Mouse (Mus musculus) liver, embryonic 14.5 days (tissue): ENCODE results near the gene Pttg1.

Experiments used
- CTCF ChIP-seq: IDR thresholded peaks from 2 replicates; pipeline ENCODE4 v1.5.1; 2016; ENCODE audit warnings: antibody characterized with exemption, low read depth, control low read depth
- EP300 ChIP-seq: IDR thresholded peaks from 2 replicates; pipeline ENCODE4 v1.6.1; 2016; ENCODE audit warnings: antibody characterized with exemption, low read depth

DNA sequence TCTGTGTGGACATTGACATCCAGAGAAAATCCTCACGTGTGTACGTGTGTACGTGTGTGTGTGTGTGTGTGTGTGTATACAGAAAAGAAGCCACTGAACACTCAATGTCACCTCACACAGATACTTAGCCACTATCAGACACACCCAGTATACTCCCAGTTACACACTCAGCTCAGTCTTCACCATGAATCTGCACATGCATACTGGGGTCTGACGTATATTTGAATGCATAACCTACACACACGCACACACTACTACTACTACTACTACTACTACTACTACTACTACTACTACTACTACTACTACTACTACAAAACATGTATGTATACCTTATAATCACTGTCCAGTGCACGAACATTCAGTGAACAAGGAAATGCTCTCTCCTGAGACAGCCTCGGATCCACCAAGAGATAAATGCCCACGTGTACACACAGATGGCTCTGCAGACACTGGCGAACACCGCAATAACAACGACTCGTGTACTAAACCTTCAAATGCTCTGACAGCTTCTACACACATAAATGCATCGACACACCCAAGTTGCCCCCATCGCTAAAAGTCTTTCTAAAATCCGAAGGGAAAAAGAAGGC lies 47.7 kb upstream of the Pttg1 start:
- TF ChIP-seq CTCF (no peak), EP300 (no peak)
